Mouse (Mus musculus) erythroblast, embryonic 14.5 days (primary cell): Measurements from ENCODE around the gene Map3k4.

Source experiments
- GATA1 ChIP-seq: IDR thresholded peaks from 2 replicates; pipeline ENCODE4 v1.6.1; 2012; ENCODE audit warnings: low read length, inconsistent platforms, mixed read lengths
- TAL1 ChIP-seq: IDR thresholded peaks from 3 replicates; pipeline ENCODE4 v1.6.1; 2012; ENCODE audit warnings: low read length, inconsistent platforms, mixed read lengths

- TF ChIP-seq TAL1 (no peak), GATA1 (no peak)
Observed at GRCm38 (mm10) chr17:12268538-12268937, 50.1 kb downstream of the Map3k4 start.
